Mouse (Mus musculus) spleen, adult 2 months (tissue): Measurements from ENCODE around the gene R3hdm4. TPM values are rescaled to one million over a fixed set of nuclear protein-coding genes. Genes with fewer than 3 reads are reported as not detected.

ENCODE experiments used
- DNase-seq, 2 experiments: peaks; one replicate each; pipeline versions ENCODE4 v3.0.0 to v3.0.0-alpha.2; 2012 to 2021; ENCODE audit warnings: low spot score in 2 of 2, low read depth in 1 of 2
- H3K27ac ChIP-seq: fragments of 200-500 bp; 2 replicates; pipeline ENCODE4 v1.5.1; 2012; ENCODE audit warnings: low read length, inconsistent platforms; ENCODE audit not compliant: insufficient read depth
- H3K27me3 ChIP-seq: fragments of 200-500 bp; 2 replicates; pipeline ENCODE4 v1.6.1; 2012; ENCODE audit warnings: mild to moderate bottlenecking, moderate library complexity, low read length, inconsistent platforms; ENCODE audit not compliant: control insufficient read depth, insufficient read depth
- H3K36me3 ChIP-seq: fragments of 200-500 bp; 2 replicates; pipeline ENCODE4 v1.6.1; 2012; ENCODE audit warnings: mild to moderate bottlenecking, low read length, inconsistent platforms; ENCODE audit not compliant: control insufficient read depth, insufficient read depth
- H3K4me1 ChIP-seq: fragments of 200-500 bp; 2 replicates; pipeline ENCODE4 v1.6.1; 2011; ENCODE audit warnings: inconsistent platforms; ENCODE audit not compliant: control insufficient read depth, insufficient read depth, insufficient read length
- H3K4me3 ChIP-seq: fragments of 200-500 bp; 2 replicates; pipeline ENCODE4 v1.5.1; 2011; ENCODE audit warnings: mild to moderate bottlenecking, inconsistent platforms; ENCODE audit not compliant: insufficient read depth, insufficient read length; ENCODE audit errors: extremely low read depth
- CTCF ChIP-seq: fragments of 200-500 bp; IDR thresholded peaks from 2 replicates; pipeline ENCODE4 v1.5.1; 2011; ENCODE audit warnings: mild to moderate bottlenecking, inconsistent platforms; ENCODE audit not compliant: insufficient read depth, insufficient read length, insufficient replicate concordance; ENCODE audit errors: extremely low read depth
- POLR2A ChIP-seq: fragments of 200-500 bp; IDR thresholded peaks from 2 replicates; pipeline ENCODE4 v1.6.1; 2011; ENCODE audit warnings: low read depth, low read length, inconsistent platforms
- WGBS: fragments of 180-500 bp; shearing (Covaris S2); methylation state at CpG from one replicate; pipeline ENCODE4 v1.1.7; 2018; 5-methylcytosine and 5-hydroxymethylcytosine counted together
- polyA plus RNA-seq: library from polyadenylated mRNA; depleted of rRNA; stranded (reverse); fragments of >200 nt; gene quantifications from 2 replicates; pipeline ENCODE4 v1.2.3, GENCODE M21; 2012; rRNA removed

R3hdm4 gene
- polyA plus RNA-seq, 1 experiment, result 117 TPM

DNA sequence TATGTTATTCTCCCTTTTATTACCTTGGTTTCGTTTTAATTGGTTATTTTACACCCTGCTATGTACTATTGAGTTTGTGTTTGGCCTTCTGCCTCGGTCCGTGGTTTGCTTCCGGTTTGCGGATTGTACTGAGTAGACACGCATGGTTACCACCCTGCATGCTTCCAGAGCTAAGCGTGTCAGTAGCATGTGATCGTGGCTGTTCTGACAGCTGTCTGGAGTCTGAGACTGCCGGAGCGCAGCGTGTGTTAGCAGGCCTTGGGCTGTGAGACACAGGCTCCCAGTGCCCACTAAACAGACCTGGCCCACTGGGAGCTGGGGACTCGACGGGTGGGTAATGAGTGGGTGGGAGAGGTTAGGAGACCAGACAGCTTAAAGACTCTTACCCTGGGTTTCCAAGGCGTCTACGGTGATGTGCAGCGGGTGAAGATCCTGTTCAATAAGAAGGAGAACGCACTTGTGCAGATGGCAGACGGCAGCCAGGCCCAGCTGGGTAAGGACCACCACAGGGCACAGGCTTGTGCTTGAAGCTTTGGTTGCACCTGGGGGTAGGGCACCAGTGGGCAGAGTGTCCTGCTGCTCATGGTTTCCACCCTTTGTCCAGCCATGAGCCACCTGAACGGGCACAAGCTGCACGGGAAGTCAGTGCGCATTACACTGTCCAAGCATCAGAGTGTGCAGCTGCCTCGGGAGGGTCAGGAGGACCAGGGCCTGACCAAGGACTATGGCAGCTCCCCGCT is 58.8 kb downstream of the R3hdm4 start:
- WGBS, result 89% methylated on average over 23 of the region's 23 CpGs
- DNase-seq, result no peak
- Histone ChIP-seq H3K4me3 (no peak overlapping the region), H3K27me3 (no peaks in the 10 kb centered on the region), H3K36me3 (peaks cover 53% of the 10 kb centered on the region), H3K4me1 (peaks cover 10% of the 10 kb centered on the region; the same call in 1 of the 2 replicates), H3K27ac (no peak overlapping the region)
- TF ChIP-seq CTCF (no peak), POLR2A (no peak)

DNA sequence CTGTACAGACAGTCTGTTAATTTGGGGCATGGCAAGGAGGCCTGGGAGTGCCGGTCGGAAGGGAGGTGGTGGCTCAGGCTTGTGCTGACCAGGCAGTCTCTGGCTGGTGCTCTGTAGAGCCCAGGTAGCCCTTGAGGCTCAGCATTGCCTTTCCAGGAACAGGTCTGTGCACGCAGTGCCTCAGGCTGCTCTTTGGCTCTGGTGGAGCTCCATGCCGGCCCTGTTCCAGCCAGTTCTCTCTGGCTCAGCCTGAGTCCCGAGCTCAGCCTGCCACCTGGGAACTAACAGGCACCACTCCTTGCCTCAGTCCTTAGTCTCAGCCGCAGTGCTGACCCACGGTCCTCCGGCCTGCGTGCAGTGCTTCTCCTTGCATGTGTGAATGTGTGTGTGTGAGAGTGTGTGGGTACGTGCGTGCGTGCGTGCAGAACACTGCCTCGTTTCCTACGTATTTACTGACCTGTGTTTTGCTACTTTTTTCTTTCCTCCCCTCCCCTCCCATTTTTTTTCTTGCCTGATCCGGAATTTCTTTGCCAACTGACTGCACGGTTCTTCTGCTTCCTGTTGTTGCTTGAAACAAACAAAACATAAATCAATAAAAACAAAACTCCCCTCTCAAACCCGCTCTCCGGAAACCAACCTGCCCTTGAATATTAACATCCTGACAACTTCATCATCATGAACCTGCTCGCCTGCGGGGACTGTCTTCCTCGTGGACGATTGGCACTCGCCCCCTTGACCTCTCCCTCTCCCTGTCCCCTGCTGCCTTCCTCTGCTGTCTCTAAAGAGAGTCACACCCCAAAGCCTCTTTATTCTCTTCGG is 59.6 kb downstream of the R3hdm4 start:
- WGBS, result 89% methylated on average over 25 of the region's 25 CpGs
- no peak for TF ChIP-seq POLR2A
- H3K4me1 ChIP-seq, result peaks cover 18% of the 10 kb centered on the region

DNA sequence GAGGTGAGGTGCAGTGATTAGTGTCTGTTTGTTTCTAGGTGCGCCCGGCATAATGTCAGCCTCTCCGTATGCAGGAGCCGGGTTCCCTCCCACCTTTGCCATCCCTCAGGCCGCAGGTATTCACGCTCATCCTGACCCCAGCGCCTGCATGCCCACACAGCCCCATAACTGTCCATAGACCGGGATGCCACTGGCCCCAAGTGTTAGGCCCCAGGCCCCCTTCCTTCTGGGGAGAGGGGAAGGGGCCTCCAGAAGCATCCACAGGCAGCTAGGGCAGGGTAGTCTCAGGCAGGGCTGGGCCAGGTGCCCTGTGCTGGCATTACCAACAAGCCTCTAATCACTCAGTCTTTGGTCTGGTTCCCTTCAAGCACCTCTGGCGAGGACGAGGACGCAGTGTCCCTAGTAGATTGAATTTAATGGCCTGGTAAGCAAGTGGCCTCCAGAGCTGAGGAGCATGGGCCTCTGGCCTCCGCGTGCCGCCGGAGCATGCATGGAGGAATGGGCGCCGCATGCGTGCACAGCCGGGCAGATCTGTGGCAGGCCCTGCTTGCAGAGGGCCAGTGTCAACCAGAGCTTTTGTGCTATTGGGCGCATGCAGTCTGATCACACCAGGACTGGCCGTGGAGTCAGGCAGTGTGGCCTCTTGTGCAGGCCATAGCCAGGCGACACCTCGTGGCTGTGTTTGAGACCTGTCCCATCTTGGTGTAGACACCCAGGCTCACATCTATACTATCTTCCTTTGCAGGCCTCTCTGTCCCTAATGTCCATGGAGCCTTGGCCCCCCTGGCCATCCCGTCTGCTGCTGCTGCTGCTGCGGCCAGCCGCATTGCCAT is 60.7 kb downstream of the R3hdm4 start:
- H3K36me3 ChIP-seq, result peaks cover 59% of the 10 kb centered on the region
- peaks cover 21% of the 10 kb centered on the region for H3K4me1 ChIP-seq
- 97% methylated on average over 26 of the region's 26 CpGs for WGBS
- no peak for DNase-seq
- TF ChIP-seq POLR2A (no peak), CTCF (no peak)
- H3K4me3 ChIP-seq, result no peak overlapping the region
- no peak overlapping the region for H3K27ac ChIP-seq
- H3K27me3 ChIP-seq, result no peaks in the 10 kb centered on the region

More for the DNA sequence above, 59.6 kb downstream of the R3hdm4 start:
- H3K4me3 ChIP-seq, result no peak overlapping the region
- H3K27ac ChIP-seq, result no peak overlapping the region
- peaks cover 59% of the 10 kb centered on the region for H3K36me3 ChIP-seq
- no peaks in the 10 kb centered on the region for H3K27me3 ChIP-seq
- DNase-seq, result no peak

Other genes with a start within 250 kb of the R3hdm4 start
- gene Cdc34, start 239.0 kb downstream of the R3hdm4 start, polyA plus RNA-seq, result 119 and 143 TPM in 2 replicates
- 1.7 and 1.8 TPM in 2 replicates for gene Gzmm, start 232.2 kb downstream of the R3hdm4 start, polyA plus RNA-seq
- 208 and 255 TPM in 2 replicates for gene Bsg, start 216.7 kb downstream of the R3hdm4 start, polyA plus RNA-seq
- 0.77 and 1.5 TPM in 2 replicates for gene Hcn2, start 204.6 kb downstream of the R3hdm4 start, polyA plus RNA-seq
- gene Polrmt, start 174.6 kb downstream of the R3hdm4 start, polyA plus RNA-seq, result 60.5 and 62.5 TPM in 2 replicates
- gene Fgf22, start 166.1 kb downstream of the R3hdm4 start, polyA plus RNA-seq, result not detected in 2 replicates
- 122 and 217 TPM in 2 replicates for gene Rnf126, start 154.3 kb downstream of the R3hdm4 start, polyA plus RNA-seq
- gene Fstl3, start 143.9 kb downstream of the R3hdm4 start, polyA plus RNA-seq, result 5.8 and 10.9 TPM in 2 replicates
- gene Prss57, start 130.2 kb downstream of the R3hdm4 start, polyA plus RNA-seq, result 1.4 and 1.6 TPM in 2 replicates
- gene Palm, start 127.6 kb downstream of the R3hdm4 start, polyA plus RNA-seq, result 9.2 and 14.6 TPM in 2 replicates
- gene Misp, start 100.2 kb downstream of the R3hdm4 start, polyA plus RNA-seq, result 0.07 and 0.18 TPM in 2 replicates
- 251 and 315 TPM in 2 replicates for gene Ptbp1, start 66.8 kb downstream of the R3hdm4 start, polyA plus RNA-seq
- gene Prtn3, start 46.7 kb downstream of the R3hdm4 start, polyA plus RNA-seq, result 25.6 and 39.2 TPM in 2 replicates
- 3.6 and 4.0 TPM in 2 replicates for gene Plppr3, start 46.6 kb downstream of the R3hdm4 start, polyA plus RNA-seq
- 33.0 and 61.9 TPM in 2 replicates for gene Elane, start 35.0 kb downstream of the R3hdm4 start, polyA plus RNA-seq
- 71.5 and 138 TPM in 2 replicates for gene Cfd, start 30.4 kb downstream of the R3hdm4 start, polyA plus RNA-seq
- gene Med16, start 12.3 kb downstream of the R3hdm4 start, polyA plus RNA-seq, result 46.4 and 73.7 TPM in 2 replicates
- gene Gm26602, start 10.4 kb downstream of the R3hdm4 start, polyA plus RNA-seq, result not detected in 2 replicates
- 5.3 and 6.3 TPM in 2 replicates for gene Kiss1r, start 4.2 kb downstream of the R3hdm4 start, polyA plus RNA-seq
- gene Arid3a, start 5.8 kb upstream of the R3hdm4 start, polyA plus RNA-seq, result 15.0 and 23.2 TPM in 2 replicates
- 41.2 and 51.6 TPM in 2 replicates for gene Wdr18, start 38.9 kb upstream of the R3hdm4 start, polyA plus RNA-seq
- gene Grin3b, start 49.5 kb upstream of the R3hdm4 start, polyA plus RNA-seq, result 0.12 and 0.16 TPM in 2 replicates
- 266 and 371 TPM in 2 replicates for gene Tmem259, start 63.1 kb upstream of the R3hdm4 start, polyA plus RNA-seq
- 297 and 409 TPM in 2 replicates for gene Cnn2, start 67.4 kb upstream of the R3hdm4 start, polyA plus RNA-seq
- 50.4 and 64.5 TPM in 2 replicates for gene Abca7, start 75.3 kb upstream of the R3hdm4 start, polyA plus RNA-seq
- 492 and 574 TPM in 2 replicates for gene Arhgap45, start 95.4 kb upstream of the R3hdm4 start, polyA plus RNA-seq
- 139 and 182 TPM in 2 replicates for gene Polr2e, start 118.6 kb upstream of the R3hdm4 start, polyA plus RNA-seq
- gene Gpx4, start 126.0 kb upstream of the R3hdm4 start, polyA plus RNA-seq, result 238 and 259 TPM in 2 replicates
- gene Sbno2, start 184.4 kb upstream of the R3hdm4 start, polyA plus RNA-seq, result 95.0 and 122 TPM in 2 replicates
- gene Stk11, start 194.6 kb upstream of the R3hdm4 start, polyA plus RNA-seq, result 120 and 144 TPM in 2 replicates
- gene Atp5d, start 217.4 kb upstream of the R3hdm4 start, polyA plus RNA-seq, result 592 and 782 TPM in 2 replicates
- 11.9 and 13.4 TPM in 2 replicates for gene Cbarp, start 219.6 kb upstream of the R3hdm4 start, polyA plus RNA-seq
- gene Midn, start 227.1 kb upstream of the R3hdm4 start, polyA plus RNA-seq, result 128 and 157 TPM in 2 replicates
- gene Cirbp, start 244.8 kb upstream of the R3hdm4 start, polyA plus RNA-seq, result 144 and 151 TPM in 2 replicates